Mouse (Mus musculus) adrenal gland, postnatal 4 days (tissue): ENCODE measurements at regions not wholly inside any gene's neighbourhood (a gene's known extent, or its start where the extent isn't known, plus 50 kb on each side); places are given as distances from the start of the nearest gene placed in this dataset.

Experiments
- DNase-seq, 2 experiments: peaks; one replicate each; pipeline ENCODE4 v3.0.0; 2021 to 2022; ENCODE audit warnings: low spot score in 2 of 2, mixed read lengths in 2 of 2

- DNase-seq, result no peak
Measured at GRCm38 (mm10) chr13:31486373-31486772, 69.6 kb upstream of the Foxq1 start.

DNA sequence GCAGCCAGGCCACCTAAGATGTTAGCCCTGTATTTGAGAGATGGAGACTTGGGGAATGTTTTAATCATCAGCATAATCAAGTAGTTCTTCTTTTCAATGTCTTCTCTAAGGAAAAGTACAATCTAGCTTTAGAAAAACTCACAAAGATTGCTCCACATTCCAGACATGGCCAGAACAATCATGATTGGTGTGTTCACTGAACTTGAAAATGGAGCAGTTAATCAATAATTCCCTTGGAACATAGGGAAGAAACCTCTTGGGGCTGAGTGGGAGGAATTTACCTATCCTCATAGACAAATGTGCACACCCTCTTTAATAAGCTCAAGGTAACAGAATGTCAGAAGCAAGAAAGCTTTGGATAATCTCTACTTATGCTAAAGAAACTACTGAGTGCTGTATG lies 67.7 kb upstream of the Foxq1 start:
- no peak for DNase-seq

GRCm38 (mm10) chr13:31503191-31503590 lies 52.7 kb upstream of the Foxq1 start:
- no peak for DNase-seq

- DNase-seq, result no peak
Measured at GRCm38 (mm10) chr13:31503832-31504231, 52.1 kb upstream of the Foxq1 start.

DNA sequence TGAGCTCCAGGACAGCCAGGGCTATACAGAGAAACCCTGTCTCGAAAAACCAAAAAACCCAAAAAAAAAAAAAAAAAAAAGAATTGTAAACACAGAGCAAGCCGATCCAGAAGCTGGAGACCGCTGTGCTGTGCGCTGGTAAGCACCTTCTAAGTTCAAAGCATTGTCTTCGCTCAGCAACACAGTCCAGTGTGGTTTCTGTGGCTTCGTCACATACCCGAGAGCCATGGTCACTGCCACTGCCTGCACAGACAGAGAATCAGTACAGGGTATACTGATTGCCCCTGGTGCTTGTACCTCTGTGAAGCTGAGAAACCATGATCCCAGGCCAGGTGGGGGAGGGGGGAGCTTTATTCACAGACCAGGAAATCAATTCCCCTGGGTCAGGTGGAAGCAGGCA lies 51.6 kb upstream of the Foxq1 start:
- DNase-seq, result no peak

- no peak for DNase-seq
Measured at GRCm38 (mm10) chr13:31505386-31505785, 50.5 kb upstream of the Foxq1 start.
